Mouse (Mus musculus): ENCODE data around the gene Fam19a5.

Fam19a5 gene

DNA sequence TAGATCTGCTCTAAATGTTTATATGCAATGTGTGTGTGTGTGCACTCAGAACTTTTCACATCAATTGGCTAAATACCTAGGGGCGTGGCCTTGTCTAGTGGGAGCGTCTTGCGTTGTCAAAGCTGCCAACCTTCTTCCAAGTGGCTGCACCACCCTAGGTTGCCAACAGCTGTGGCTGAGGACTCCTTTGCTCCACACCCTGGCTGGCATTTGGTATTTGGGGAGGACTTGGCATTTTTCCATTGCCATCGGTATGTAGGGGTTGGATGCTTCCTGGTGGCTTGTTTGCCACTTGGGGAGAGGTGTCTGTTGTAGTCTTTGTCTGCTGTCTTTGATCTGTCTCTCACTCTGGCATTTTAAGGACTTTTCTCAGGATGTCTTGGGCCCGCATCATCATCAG lies 124.0 kb downstream of the Fam19a5 start:
- DNase-seq: no peak

DNA sequence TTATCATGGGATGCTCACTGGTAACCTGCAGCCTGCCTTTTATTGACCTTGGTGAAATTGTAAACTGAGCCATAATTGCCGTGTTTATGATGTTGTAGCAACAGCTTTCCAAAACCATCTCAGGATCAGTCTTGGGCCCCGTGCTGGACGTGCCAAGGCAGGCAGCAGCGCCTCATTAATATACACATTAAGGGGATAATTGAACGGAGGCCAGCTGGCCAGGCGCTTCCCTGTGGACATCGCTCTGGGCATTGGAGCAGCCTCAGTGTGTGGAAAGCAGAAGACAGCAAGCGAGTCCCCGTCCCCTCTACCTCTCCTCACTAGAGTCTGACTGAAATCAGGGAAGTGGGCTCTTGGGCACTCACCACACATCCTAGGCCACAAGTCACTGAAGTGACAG lies 127.8 kb downstream of the Fam19a5 start:
- DNase-seq: no peak

DNA sequence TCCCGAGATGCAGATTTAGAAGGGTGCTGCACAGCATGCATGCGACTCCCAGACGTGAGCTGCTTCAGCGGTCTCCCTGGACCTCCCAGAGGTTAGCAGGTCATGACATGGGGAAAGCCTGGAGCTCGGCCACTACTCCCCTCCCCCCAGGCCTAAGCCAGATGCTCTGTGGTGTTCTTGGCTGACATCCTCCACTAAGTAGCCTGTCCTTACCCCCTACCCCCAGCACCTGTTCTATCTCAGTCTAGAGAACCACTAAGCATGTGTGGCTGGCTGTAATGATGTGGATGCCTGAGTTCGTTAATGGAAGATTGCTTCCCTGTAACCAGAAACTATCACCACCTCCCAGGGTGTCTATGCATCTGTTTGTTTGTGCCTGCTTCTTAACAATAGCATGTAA lies 134.6 kb downstream of the Fam19a5 start:
- DNase-seq: no peak

DNA sequence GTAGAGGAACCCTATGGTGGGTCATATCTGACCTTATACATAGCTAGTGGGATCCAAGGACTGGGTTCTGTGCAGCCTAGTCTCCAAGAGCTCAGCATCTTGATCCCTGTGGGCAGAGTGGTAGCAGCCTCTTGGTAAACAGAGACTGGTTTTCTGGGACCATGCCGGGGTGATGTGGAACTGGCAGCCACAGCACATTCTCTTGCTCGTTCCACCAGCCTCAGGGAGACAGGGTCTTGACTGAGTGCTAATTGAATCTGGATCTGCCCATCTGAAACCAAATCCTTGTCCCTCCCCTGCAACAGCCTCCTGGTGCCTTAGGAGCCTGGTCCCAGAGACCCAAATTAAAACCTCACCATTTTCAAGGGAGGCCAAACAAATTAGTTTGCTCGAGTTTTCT lies 138.3 kb downstream of the Fam19a5 start:
- DNase-seq: no peak

DNA sequence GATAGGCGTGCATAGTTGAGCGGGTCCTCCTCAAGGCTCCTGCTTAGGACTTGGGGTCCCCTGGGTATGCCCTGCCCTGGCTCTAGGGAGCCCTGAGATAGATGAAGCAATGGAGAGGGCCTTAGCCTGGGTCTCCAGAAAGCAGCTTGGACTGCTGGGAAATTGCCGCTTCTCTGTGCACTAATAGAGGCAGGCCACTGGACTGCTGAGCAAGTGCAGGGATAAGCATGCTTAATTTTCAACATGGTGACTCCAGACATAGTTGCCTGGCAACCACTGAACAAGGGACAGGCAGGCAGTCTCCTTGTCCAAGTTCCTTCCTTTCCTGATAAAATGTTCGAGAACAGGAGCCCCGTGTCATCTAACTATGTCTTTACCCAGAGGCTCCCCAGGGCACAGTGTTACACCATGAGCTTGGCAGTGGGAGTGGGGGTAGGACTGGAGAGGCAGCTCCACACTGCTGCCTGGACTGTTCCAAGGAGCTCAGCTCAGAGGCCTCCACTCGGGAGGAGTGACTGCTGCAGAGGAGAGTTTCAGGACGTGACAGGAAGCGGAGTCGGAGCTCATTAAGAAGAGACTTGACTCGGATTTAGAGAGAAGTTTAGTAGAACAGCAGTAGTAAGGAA lies 142.4 kb downstream of the Fam19a5 start:
- DNase-seq: no peak

DNA sequence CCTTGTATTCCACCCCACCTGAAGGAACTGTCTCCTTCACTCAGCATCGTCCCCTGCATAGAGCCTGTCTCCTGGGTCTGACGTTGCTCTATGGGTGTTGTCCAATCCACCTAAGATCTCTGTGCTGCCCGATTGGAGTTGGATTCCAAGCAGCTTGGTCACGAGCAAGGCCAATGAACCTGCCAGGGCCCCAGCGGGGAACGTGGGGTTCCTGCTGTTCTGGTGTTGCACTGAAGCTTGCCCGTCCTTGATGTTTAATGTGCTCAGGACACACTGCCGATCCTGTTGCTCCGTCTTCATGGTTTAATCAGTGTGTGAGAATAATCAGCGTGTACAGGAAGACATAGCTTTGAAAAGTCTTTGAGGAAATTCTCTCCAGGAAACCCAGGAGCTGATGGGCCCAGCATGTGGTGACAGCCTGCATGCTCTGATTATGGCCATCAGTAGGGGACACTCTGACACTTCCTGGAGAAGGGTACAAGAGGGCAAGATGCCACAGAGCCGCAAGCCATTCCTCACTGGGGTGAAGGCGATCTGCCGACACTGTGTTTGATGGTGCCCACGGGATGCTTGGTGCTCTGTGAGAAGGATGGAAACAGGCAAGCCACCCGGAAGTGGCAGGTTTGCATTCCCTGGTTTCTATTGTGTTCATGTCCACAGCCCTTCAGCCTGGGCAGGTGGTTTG lies 147.3 kb downstream of the Fam19a5 start:
- DNase-seq: no peak

DNA sequence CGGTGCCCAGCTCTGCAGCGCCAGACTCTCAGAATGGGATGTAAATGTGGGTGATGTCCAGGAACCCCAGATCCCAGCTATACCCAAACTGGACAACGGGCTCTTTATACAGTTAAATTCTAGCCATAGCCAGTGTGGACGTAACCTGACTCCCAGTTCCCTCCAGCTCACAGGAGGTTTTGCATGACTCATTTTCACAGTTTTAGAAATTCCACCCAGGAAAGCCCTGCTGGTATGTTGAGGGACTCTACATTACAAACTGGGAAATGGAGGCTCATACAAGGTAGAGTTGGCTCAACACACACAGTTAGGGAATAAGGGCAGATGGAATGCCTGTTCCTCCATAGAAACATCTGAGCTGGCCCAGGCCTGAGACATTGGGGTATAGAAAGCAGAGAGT lies 147.9 kb downstream of the Fam19a5 start:
- DNase-seq: no peak

DNA sequence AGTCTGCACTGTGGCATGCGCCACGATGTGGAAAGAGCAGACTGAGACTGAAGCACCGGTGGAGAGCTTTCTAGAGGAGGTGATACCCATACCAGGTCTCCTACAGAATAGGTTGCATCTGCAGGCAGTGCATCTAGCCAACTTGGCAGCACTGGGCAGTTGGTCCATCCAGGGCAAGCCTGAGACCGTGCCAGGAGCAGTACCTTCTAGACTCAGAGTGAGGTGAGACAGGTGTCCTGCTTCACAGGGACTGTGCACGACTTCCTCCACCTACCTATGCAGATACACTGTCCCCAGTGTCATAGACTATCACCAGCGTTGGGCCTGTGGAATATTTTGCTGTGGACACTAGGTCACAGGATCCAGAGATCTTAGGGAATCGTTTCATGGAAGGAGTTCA lies 148.3 kb downstream of the Fam19a5 start:
- DNase-seq: no peak

DNA sequence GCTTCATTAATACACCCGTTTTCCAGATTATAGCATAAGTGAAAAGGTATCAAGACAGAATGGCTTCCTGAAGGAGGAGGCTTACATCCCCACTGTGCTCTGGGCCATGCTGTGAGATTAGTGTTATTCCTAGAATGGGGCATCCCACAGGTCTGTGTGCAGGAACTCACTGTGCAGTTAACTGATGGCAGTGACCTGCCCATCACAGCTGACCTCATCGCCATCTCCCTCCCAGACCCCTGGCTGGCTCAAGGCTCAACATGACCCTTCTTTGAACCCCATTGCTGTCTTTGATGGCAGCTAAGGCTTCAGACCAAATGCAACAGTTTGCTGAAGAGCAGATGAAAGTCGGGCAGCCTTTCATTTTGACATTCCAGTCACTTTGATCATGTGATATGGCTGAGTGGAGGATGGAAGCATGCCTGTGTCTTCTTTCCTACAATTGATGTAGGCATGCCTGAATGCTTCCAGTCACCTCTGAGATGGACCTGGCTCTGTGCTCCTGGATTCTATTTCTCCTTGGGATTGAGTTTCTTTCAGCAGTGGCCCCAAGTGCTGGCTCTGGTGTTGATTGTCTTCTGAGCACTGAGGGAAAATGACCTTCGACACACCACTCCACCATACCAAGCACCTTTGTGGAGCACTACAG lies 148.9 kb downstream of the Fam19a5 start:
- DNase-seq: no peak

DNA sequence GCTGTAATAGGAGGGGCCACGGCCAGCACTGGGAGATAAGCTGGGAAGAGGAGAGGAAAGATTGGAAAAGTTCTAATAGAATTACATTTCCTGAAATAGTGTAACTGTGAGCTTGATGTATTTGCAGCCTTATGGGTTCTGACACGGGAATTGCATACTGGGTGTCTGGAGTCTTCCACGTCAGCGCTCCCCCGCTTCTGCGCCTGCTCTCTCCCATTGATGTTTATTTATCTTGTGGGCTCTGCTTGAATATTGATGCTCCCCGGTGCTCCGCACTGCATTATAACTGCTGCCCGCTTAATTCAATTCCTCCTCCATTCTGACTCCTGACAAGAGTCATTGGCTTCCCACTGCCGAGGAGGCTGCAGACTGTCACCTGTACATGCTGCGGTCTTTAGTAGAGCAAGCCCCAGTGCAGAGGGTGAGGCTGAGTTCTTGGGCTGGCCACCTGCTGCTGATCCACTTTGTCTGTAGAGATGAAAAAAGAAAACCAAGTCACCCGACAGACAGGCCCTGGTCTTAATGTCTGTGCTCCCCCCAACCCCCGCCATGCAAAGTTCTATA lies 153.4 kb downstream of the Fam19a5 start:
- DNase-seq: no peak

DNA sequence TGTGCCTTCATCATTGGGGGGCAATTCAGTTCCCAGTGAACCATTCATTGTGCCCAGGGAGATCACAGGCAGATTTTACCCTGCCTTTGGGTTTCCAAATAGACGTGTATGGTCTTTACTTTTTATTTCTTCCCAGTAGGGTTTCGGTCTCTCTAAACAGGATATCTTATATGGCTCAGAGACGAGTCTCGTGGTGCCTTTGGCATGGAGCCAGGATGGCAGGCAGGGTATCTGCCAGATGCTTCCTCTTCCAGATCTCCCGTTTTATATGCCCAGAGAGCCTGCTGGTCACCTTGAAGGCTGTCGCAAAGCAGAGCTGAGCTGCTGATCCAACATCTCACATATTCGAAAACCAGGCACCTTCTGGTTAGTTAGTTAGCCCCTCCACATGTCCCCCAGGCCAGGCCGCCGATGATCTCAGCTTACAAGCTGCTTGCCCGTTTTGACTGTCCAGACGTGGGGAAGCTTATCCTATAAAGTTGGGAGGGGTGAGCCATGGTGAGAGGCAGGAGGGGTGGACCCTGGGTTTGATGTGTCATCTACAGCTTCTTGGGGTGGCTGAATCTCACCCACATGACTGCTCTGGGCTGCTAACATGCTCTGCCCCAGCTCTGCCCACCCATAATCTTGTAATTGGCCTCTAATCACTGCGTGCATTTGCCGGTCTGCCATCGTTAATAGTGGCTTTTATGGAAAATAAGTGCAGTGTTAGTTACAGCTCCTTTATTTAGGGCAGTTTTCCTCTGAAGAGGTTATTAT lies 154.6 kb downstream of the Fam19a5 start:
- DNase-seq: no peak

DNA sequence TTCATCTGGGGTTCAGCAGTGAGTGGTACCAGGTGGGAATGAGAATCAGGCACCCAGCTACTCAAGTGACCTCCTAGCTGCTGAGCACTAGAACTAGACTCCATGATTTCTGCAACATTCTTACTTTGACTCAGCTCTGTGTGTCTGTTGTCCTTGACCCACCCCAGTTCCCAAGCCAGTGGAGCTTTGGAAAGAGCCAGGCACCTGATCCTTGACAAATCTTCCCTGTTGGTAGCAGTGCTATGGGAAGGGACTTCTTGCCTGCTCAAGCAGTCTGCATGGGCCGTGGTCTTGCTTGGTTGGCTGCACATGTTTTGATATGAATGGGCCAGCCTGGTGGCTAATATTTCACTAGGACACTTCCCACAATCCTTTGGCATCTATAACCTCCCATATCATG lies 158.7 kb downstream of the Fam19a5 start:
- no peak for DNase-seq

DNA sequence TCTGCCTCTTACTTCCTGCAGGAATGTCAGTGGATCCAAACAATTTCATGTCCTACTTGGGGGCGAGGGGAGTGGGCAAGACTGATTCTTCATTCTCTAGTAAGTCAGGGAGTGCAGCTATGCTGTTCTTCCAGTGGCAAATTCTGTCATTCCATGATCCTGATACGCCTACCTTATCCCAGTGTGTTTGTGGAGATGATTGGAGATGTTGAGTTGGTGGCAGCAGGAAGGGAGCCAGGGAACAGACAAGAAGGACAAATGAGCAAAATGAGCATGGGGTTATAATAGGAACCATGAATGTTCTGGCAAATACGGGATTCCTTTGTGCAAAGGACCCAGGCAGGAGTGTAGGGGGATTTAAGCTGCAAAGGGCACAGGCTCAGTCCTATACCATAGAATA lies 159.2 kb downstream of the Fam19a5 start:
- DNase-seq: no peak

DNA sequence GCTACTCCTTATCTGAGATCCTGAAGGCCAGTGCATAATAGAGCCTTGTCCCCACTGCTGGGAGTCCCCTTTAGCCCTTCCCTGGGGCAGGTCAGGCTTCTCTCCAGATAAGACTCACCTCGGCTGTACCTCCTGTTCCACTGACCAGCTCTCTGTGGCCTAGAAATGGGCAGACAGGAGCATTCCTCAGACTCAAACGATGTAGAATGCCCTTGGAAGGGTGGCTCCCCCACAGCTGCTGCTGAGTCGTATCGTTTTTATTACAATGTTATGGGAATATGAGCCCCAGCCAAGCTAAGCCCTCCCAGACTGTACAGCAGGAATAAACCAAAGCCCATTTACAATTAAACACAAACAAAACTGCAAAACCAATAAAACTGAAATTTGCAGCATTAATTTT lies 167.7 kb downstream of the Fam19a5 start:
- no peak for DNase-seq

DNA sequence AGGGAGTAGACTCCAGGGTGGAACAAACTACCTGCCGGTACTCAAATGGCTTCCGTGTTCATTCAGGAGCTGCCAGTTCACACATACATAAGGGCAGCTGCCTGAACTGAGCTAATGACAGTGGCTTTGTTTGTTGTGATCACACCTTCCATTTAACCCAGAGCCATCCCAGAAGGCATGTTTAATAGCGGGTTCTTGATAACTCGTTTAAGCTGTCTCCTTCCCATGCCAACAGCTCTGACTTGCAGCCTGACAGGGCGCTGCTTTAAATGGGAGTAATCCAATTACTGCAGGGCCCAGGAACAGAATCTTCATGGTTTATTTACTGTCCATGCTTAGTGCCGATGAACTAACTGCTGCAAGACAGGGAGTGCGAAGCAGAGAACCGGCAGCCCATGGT lies 168.1 kb downstream of the Fam19a5 start:
- no peak for DNase-seq

DNA sequence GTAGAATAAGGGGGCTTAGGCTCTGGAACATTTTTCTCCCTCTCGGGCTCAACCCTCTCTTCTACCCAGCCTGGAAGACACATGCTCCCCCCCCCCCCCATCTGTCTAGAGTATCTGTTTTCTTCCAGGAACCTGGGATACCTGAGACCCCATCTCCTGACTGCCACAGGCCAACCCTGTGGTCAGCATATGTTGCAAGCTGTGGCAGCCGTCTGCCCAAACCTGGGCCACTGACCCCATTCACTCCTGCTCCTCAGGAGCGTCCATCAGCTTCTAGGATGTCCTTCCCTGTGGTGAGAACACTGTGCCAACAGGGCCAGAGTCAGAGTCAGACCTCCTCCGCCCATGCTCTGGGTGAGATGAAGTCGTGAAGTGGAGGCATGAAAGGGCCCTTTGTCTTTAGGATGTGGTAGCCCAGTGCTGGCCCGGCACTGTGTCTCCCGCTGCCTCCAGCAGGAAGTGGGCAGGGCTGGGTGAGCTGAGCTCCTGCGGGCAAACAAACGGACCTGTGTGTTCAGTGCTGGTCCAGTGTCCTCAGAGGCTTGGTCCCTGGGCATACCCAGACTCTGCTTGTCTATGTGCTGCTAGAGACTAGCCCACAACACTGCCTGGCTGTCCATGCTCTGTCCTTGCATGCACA lies 171.1 kb downstream of the Fam19a5 start:
- DNase-seq: no peak

DNA sequence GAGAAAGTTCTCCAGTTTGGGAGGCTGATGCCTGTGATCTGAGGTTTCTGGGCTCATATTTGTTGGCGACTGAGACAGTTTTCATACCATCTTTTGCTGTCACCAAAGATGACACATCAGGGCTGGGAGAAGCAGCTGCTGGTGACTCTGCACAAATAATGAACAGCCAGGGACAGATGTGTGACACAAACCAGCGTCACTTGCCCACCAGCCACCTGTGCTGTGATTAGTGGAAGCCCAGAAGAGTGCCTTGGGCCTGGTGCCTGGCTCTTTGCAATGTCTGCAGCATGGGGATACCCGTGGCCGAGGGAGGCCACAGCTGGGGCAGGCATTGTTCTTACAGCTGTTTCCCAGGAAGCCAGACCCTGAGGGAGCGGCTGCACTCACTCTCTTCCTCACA lies 173.0 kb downstream of the Fam19a5 start:
- DNase-seq: no peak

DNA sequence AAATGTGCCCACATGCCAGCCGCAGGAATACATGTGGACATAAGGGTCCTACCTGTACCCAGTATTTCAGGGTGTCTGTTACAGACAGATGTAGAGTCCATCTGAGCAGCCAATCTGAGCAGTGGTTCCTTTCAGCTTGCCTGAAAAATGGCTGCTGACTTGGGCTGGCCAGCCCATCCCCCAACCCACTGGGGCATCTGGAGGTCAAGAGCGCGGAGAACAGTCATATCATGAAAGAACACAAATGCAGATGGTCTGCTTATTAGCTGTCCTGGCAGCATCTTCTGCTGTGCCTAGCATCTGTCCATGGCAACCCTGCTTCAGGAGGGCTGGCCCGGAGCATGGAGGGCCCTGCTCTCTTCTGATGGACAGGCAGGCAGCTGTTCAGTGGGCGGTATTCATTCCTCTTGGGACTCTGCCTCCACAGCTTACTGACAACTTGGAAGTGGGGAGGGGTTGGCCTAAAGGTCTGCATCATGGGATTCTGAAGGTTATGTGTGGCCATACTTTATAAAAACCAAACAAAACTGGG lies 179.4 kb downstream of the Fam19a5 start:
- DNase-seq: no peak

DNA sequence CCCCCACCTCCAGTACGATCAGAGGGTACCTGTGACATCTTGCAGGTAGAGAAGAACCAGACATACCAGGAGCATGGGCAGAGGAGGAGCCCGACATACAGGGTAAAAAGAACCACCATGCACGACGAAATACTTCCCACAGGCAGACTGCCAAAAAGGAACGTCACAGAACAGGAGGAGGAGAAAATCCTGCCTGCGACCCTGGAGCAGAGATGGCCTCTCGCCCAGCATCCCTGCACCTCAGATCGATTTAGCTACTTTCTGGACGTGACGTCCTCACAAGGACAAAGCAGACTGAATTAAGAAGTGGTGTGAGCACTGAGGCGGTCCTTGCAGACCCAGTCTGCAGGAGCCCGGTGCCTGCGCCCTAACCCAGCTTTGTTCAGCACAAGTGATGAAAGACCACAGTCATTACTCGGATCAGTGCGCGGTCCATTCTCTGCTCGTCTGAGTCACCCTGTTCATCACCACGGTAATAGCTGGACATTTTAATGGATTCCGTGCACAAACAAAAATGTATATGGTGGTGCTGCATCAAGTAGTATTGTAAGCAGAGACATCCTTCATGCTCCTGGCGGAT lies 182.6 kb downstream of the Fam19a5 start:
- DNase-seq: no peak

DNA sequence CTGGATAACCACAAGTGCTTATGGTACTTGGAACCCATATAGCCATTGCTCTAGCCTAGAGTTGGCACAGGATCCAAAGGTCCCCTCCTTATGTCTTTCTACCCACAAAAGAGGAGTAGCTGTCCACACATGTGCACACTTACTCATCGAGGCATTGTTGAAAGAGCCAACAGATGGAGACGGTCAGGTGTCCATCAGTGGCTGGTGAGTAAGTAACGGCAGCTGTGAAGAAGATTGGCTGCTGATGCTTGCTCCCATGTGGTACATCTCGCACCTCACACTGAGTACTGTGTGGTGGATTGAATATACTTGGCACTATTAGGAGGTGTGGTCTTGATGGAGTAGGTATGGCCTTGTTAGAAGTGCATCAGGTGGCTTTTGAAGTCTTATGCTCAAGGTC lies 192.2 kb downstream of the Fam19a5 start:
- no peak for DNase-seq

DNA sequence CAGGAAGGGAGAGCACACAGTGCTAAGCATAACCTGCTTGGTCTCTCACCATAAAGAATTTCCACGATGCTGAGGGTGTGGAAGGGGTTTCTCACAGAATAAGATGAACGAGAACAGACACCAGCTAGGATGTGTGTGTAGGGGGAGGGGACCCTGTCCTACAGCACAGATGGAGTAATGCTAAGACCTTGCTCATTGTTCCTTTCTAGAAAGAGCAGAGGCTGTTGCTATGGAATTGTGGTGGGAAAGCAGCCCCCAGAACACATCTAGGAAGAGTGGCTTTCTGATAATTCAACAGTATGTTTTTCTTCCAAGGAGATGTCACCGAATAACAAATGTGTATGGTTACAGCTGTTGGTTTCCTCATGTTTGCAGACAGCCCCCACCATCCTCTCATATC lies 211.4 kb downstream of the Fam19a5 start:
- DNase-seq: no peak

DNA sequence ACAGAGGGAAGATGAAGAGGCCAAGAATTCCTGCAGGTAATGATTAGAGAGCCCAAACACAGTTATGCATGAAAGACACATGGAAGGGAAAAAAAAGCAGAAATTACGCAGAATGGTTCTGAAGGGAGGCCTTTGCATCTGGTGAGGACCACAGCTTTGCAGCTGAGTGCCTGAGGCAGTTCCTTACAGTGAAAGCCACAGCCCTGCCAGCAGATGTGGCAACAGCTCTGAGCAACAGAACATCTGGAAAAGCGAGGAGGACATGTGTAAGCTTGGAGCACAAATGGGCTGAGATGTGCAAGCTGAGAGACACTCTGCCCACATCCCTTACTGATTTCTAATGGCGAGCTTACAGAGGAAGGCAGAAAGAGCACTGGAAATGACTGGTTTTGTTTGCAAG lies 221.8 kb downstream of the Fam19a5 start:
- DNase-seq: no peak
